Mouse (Mus musculus): ENCODE data around the gene Usb1. TPM values are rescaled to one million over a fixed set of nuclear protein-coding genes. Genes with fewer than 3 reads are reported as not detected.

The Usb1 gene
- polyA plus RNA-seq, 1 experiment: 39.3 TPM

GRCm38 (mm10) chr8:95358550-95359411, 26.7 kb downstream of the Usb1 start:
- no peak for DNase-seq (ENCODE audit: low read depth)
- TF ChIP-seq CTCF (IDR thresholded peaks at IDR 0.05; ENCODE audit: borderline replicate concordance, extremely low read depth, insufficient read depth, insufficient read length) (no peak), POLR2A (IDR thresholded peaks at IDR 0.05; ENCODE audit: borderline replicate concordance, extremely low read depth, insufficient read depth, insufficient read length, poor library complexity, severe bottlenecking) (no peak)

- TF ChIP-seq POLR2A (IDR thresholded peaks at IDR 0.05; ENCODE audit: borderline replicate concordance, extremely low read depth, insufficient read depth, insufficient read length, poor library complexity, severe bottlenecking): no peak
- TF ChIP-seq CTCF (IDR thresholded peaks at IDR 0.05; ENCODE audit: borderline replicate concordance, extremely low read depth, insufficient read depth, insufficient read length): no peak
- no peak for DNase-seq (ENCODE audit: low read depth)
Observed at GRCm38 (mm10) chr8:95360181-95361015, 28.3 kb downstream of the Usb1 start.

- TF ChIP-seq POLR2A (IDR thresholded peaks at IDR 0.05; ENCODE audit: borderline replicate concordance, extremely low read depth, insufficient read depth, insufficient read length, poor library complexity, severe bottlenecking) (no peak), CTCF (IDR thresholded peaks at IDR 0.05; ENCODE audit: borderline replicate concordance, extremely low read depth, insufficient read depth, insufficient read length) (no peak)
- no peak for DNase-seq (ENCODE audit: low read depth)
Observed at GRCm38 (mm10) chr8:95361016-95361341, 28.9 kb downstream of the Usb1 start.

GRCm38 (mm10) chr8:95362272-95362671, 30.2 kb downstream of the Usb1 start:
- DNase-seq (ENCODE audit: low read depth): no peak
- TF ChIP-seq CTCF (IDR thresholded peaks at IDR 0.05; ENCODE audit: borderline replicate concordance, extremely low read depth, insufficient read depth, insufficient read length) (no peak), POLR2A (IDR thresholded peaks at IDR 0.05; ENCODE audit: borderline replicate concordance, extremely low read depth, insufficient read depth, insufficient read length, poor library complexity, severe bottlenecking) (no peak)

GRCm38 (mm10) chr8:95363849-95364248, 31.8 kb downstream of the Usb1 start:
- TF ChIP-seq POLR2A (IDR thresholded peaks at IDR 0.05; ENCODE audit: borderline replicate concordance, extremely low read depth, insufficient read depth, insufficient read length, poor library complexity, severe bottlenecking): no peak
- no peak for TF ChIP-seq CTCF (IDR thresholded peaks at IDR 0.05; ENCODE audit: borderline replicate concordance, extremely low read depth, insufficient read depth, insufficient read length)
- no peak for DNase-seq (ENCODE audit: low read depth)

GRCm38 (mm10) chr8:95369581-95370326, 37.7 kb downstream of the Usb1 start:
- TF ChIP-seq POLR2A (IDR thresholded peaks at IDR 0.05; ENCODE audit: borderline replicate concordance, extremely low read depth, insufficient read depth, insufficient read length, poor library complexity, severe bottlenecking): no peak
- TF ChIP-seq CTCF (IDR thresholded peaks at IDR 0.05; ENCODE audit: borderline replicate concordance, extremely low read depth, insufficient read depth, insufficient read length): no peak
- DNase-seq (ENCODE audit: low read depth): no peak

- TF ChIP-seq POLR2A (IDR thresholded peaks at IDR 0.05; ENCODE audit: borderline replicate concordance, extremely low read depth, insufficient read depth, insufficient read length, poor library complexity, severe bottlenecking) (no peak), CTCF (IDR thresholded peaks at IDR 0.05; ENCODE audit: borderline replicate concordance, extremely low read depth, insufficient read depth, insufficient read length) (no peak)
- DNase-seq (ENCODE audit: low read depth): no peak
Observed at GRCm38 (mm10) chr8:95373389-95374002, 41.4 kb downstream of the Usb1 start.

GRCm38 (mm10) chr8:95374429-95374828, 42.3 kb downstream of the Usb1 start:
- TF ChIP-seq POLR2A (IDR thresholded peaks at IDR 0.05; ENCODE audit: borderline replicate concordance, extremely low read depth, insufficient read depth, insufficient read length, poor library complexity, severe bottlenecking) (no peak), CTCF (IDR thresholded peaks at IDR 0.05; ENCODE audit: borderline replicate concordance, extremely low read depth, insufficient read depth, insufficient read length) (no peak)
- DNase-seq (ENCODE audit: low read depth): no peak

- TF ChIP-seq CTCF (IDR thresholded peaks at IDR 0.05; ENCODE audit: borderline replicate concordance, extremely low read depth, insufficient read depth, insufficient read length) (no peak), POLR2A (IDR thresholded peaks at IDR 0.05; ENCODE audit: borderline replicate concordance, extremely low read depth, insufficient read depth, insufficient read length, poor library complexity, severe bottlenecking) (no peak)
- DNase-seq (ENCODE audit: low read depth): no peak
Observed at GRCm38 (mm10) chr8:95375374-95375930, 43.4 kb downstream of the Usb1 start.

GRCm38 (mm10) chr8:95376309-95376999, 44.4 kb downstream of the Usb1 start:
- DNase-seq (ENCODE audit: low read depth): no peak
- TF ChIP-seq POLR2A (IDR thresholded peaks at IDR 0.05; ENCODE audit: borderline replicate concordance, extremely low read depth, insufficient read depth, insufficient read length, poor library complexity, severe bottlenecking) (no peak), CTCF (IDR thresholded peaks at IDR 0.05; ENCODE audit: borderline replicate concordance, extremely low read depth, insufficient read depth, insufficient read length) (no peak)
